Mouse (Mus musculus) adipocyte (in vitro differentiated cells): ENCODE measurements around the gene Myb.
"Not testable (repeated sequence)": the region's sequence is repeated elsewhere in the genome, so short reads cannot be mapped to it uniquely, and the experiment has no call there.

ENCODE experiments used
- DNase-seq: peaks from one replicate; pipeline ENCODE4 v3.0.0-alpha.2; 2016; ENCODE audit warnings: low spot score

Myb gene

GRCm38 (mm10) chr10:21168466-21168865 lies 7.7 kb upstream of the Myb start:
- no peak for DNase-seq

DNA sequence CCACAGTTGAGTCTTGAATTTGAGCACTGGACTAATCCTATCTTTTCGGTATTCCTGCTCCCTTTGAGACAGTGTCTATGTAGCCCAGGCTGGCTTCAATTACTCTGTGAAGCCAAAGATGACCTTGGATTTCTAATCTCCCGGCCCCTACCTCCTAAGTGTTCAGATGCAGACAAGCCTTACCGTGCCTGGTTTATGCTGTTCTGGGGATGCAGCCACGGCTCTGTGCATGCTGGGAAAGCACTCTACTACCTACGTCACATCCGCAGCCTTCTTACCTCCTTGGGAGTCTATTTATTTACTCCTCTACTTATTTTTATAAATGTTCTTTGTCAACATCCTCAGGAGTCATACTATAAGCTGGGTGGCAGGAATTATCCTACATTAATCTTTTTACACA lies 7.1 kb upstream of the Myb start:
- DNase-seq: no peak

GRCm38 (mm10) chr10:21167165-21167564 lies 6.4 kb upstream of the Myb start:
- no peak for DNase-seq

GRCm38 (mm10) chr10:21165411-21165810 lies 4.6 kb upstream of the Myb start:
- DNase-seq: no peak

- DNase-seq: no peak
Observed at GRCm38 (mm10) chr10:21162124-21162523, 1.3 kb upstream of the Myb start.

DNA sequence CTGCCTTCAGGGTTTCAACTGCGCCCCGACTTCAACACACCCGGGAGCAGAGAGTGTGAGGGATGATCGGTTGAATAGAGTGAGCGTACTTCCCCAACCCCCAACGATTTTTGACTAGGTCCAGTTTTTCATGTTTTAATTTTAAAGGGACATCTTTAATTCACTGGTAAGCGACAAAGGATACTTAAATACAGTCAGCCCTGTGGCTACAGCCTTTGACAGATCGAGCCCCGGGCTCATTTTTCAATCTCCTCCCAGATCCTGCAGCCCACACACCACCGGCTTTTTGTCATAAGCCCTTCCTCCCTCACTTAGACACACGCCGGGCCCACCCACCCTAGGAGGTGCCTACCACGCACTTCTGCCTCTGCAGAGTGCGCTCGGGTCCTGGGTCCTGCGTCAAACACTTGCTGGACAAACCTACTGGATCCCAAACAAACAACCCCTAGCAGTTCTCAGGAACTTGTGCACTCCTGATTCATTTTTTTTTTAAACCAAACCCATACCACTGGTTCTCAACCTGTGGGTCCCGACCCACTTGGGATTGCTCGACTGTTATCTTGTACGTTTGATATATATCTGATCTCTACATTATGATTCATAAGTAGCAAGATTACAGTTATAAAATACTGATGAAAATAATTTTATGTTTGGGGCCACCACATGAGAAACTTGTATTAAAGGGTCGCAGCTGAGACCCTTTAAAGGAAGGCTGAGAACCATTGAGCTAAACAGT lies 743 bp upstream of the Myb start:
- DNase-seq: no peak

GRCm38 (mm10) chr10:21159697-21160394 lies 938 bp downstream of the Myb start:
- no peak for DNase-seq

DNA sequence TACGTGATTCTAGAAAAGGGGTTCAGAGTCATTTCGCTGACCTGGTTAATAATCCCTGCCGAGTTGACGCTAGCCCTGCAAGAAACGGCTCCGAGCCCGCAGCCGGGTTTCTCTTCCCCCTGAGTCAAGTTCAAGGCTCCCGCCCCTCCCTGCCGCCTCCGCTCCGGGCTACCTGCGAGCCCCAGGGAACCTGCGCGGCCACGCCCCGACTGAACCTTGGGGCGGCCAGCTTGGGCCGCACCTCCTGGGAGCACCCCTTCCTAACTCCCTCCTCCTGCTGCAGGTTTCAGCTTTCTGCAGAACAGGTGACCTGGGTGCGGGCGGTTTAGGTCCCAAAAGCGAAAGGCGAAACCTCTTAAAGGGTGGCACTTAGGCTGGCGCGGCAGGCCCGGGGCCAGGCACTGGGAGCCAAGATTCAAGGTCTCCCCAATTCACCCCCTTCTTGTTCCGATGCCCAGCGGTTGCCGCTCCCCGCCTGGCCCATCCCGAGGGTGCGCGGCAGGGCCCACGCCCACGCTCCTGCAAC lies 1.8 kb downstream of the Myb start:
- DNase-seq: no peak

DNA sequence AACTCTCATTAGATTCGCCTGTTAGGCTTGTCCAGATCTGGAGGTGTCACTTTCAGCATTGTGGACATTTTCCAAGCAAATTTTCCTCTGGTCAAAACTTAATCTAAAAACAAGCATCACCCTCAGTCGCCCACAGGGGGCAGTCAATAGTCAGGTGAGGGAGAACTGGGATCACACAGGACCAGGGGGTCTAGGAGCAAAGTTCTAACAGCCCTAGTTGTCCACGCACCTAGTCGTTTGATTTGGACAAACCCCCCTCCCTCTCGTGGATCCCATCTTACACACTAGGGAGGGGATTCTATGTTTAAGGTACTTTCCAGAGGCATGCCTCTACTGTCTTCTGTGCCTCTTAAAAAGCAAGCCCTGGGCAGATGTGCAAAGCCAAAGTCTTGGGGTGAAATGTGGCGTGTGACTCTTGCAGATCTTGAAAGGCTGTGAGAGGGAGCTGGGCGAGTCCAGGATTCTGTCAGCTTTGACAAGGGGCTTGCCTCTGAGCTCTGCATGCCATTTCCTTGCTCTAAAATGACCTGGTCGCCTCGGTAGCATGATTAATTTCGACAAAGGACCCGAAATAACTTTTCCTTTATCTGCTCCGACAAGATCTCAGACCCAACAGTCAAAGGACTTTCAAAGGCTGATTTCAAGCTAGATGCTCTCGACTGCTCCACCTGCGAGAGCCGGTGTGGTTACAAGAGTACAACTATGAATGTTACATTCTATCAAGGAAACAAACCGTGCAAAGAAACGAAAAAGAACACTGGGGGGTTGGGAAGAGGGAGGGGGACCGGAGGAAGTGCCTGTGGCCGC lies 2.5 kb downstream of the Myb start:
- no peak for DNase-seq

- no peak for DNase-seq
Observed at GRCm38 (mm10) chr10:21156953-21157499, 3.8 kb downstream of the Myb start.

- no peak for DNase-seq
Observed at GRCm38 (mm10) chr10:21156416-21156815, 4.4 kb downstream of the Myb start.

GRCm38 (mm10) chr10:21154927-21155326 lies 5.9 kb downstream of the Myb start:
- no peak for DNase-seq

DNA sequence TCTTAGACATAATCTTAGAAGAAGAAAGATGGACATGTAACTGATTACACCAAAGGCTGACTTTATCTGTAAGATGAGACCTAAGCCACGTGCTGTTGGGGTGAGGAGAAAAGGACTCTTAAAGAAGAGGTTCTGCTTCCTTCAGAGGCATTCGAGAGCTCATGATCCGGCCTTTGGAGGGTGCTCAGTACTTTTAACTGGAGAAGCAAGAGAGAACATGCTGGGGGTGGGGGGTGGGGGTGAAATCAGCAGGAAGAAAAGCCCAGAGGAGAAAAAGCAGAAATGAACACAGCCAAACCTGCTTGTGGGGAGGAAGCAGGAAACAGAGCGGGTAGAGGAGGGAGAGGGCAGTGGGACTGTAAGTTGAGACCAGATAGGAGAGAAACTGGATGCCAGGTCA lies 7.4 kb downstream of the Myb start:
- DNase-seq: no peak

DNA sequence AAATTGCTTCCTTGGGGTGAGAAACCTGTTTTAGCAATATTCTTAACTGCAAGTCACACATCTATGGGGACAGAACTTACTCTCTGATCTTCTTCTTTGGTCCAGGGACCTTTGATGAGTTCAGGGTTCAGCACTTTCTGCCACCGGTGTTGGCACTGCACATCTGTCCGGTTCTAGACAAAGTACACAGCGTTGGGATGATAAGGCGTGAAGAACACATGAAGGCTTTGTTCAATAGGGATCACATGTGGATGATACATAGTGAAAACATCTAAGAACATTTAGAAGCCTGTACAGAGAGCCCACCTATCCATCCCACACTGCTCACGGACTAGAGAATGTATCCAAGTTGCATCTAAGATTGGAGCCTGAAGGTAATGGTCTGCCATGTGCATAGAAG lies 8.0 kb downstream of the Myb start:
- no peak for DNase-seq

DNA sequence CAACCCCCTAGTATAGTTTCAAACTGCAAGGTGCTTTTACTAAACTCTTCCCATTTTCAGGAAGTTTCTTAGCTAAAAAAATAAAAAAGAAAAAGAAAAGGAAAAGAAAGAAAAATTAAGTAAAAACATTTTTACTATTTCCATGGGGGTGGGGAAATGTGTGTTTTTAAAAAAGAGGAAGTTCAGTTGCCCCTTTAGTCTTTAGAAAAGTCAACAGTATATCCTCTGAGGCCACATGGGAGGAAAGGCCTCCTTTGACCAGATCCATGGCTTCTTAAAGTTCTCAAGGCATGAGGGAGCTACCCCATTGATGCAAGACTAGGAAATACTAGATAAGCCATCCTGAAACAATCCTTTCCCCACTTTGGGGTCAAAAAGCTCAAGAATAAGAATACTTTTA lies 9.5 kb downstream of the Myb start:
- no peak for DNase-seq

DNA sequence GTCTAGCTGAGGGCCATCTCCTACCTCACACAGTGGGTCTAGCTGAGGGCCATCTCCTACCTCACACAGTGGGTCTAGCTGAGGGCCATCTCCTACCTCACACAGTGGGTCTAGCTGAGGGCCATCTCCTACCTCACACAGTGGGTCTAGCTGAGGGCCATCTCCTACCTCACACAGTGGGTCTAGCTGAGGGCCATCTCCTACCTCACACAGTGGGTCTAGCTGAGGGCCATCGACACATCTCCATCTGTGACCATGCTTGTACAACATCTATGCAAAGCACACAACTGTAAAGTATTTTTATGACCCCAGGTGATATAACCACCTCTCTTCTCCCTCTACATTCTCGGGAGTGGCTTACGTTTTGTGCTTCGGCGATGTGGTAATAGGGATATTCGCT lies 10.8 kb downstream of the Myb start:
- DNase-seq: not testable (repeated sequence)

GRCm38 (mm10) chr10:21146719-21147118 lies 14.1 kb downstream of the Myb start:
- no peak for DNase-seq

- no peak for DNase-seq
Observed at GRCm38 (mm10) chr10:21146263-21146662, 14.5 kb downstream of the Myb start.

GRCm38 (mm10) chr10:21144627-21145504 lies 15.9 kb downstream of the Myb start:
- DNase-seq: no peak

DNA sequence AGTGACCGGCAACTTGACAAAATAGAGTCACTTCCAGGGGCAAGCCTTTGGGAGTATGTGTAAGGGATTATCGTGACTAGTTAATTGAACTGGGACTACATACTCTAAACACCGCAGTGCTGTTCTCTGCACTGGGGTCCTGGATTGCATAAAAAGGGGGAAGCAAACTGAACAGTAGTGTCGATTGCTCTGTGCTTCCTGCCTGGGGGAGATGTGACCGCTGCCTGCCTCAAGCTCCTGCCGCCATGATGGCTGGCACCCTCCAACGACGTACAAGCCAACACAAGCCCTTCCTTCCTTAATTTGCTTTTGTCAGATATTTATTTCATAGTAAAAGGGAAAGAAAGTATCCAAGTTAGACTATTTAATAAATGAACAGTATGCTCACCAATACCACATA lies 25.5 kb downstream of the Myb start:
- DNase-seq: no peak

DNA sequence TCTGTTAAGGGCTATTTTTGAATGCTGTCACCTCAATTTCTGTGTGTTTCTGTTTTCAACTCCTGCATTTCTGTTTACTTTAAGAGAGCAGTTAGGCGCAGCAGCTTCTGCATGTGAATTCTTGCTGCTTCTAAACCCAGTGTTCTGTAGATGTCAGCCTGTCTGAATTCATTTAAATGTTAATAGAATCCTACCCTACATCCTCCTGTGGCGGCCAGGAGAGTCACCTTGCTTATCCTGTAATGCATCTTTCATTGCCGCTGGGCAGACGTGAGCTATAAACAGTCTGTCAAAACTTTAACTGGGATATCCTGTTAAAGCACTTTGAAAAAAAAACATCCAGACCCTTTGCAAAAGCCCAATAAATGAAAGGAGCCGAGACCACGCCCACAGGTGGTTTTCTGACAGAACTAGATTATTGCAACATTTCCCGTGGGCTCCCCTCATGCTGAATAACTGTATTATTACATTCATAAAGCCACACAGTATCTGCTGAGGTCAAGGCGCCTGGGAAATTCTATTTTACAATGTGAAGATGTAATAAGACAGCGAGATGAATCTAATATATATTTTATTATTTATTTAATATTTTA lies 29.8 kb downstream of the Myb start:
- DNase-seq: no peak
